Mouse (Mus musculus): Measurements from ENCODE around the gene Cd300lg.

The Cd300lg gene

DNA sequence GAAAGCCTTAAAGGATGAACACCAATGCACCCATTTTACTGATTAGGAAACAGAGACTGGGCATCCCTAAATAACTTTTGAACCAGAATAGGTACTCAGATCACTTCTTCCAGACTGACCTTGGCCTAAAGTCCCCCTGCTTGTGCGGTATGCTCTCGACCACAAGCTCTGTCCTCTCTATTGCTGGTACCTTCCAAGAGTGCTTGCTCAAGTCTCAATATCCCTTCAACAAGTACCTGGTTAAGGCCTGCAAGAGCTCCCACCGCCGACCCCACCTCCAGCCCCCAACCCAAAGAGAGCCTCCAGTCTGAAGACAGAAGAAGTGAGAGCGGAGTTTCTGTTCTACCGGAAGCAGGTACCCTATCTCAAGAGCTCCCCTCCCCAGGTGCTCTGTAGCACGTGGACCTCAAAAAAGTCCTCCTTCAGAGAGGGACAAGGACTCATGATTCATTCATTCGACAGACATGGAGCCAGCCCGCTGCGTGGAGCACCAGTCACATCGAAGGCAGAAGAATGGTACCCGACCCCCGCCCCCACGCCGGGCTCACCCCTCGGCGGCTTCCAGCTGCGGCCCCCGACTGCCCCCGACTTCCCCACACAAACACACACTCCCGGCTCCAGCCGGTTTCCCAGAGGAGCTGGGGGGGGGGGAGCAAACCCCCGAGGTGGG, 15.2 kb upstream of the Cd300lg start:
- DNase-seq (ENCODE audit: low read depth, low spot score), result no peak

DNA sequence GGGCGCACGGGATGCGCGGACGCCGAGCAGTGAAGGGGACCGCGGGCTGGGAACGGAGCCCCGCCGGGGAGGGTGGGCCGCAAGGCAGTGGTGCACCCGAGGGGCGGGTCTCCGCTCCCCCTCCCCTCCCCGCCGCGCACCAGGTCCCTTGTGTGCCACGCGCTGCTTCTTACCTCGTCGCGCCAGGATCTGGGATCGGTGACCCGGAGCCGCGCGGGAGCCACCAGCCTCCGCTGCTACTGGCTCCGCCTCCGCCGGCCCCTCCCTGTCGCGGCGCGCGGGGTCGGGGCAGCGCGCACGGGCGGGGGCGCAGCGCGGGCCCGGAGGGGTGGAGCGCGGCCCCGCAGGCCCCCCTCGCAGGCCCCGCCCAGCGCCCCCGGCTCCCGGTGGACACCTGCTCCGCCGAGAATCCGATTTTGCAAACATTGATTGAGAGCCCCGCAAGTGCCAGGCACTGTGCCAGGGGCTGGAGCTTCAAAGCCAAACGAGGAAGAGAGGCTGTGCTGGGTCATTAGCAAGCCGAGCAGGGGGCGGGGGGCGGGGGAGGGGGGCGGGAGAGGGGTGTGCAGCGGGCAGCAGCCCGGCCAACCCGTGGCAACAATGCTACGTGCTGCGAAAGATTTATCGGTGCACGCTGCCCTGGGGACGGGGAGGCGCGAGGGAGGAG, 14.5 kb upstream of the Cd300lg start:
- DNase-seq (ENCODE audit: low read depth, low spot score), result peak; percentile 55

DNA sequence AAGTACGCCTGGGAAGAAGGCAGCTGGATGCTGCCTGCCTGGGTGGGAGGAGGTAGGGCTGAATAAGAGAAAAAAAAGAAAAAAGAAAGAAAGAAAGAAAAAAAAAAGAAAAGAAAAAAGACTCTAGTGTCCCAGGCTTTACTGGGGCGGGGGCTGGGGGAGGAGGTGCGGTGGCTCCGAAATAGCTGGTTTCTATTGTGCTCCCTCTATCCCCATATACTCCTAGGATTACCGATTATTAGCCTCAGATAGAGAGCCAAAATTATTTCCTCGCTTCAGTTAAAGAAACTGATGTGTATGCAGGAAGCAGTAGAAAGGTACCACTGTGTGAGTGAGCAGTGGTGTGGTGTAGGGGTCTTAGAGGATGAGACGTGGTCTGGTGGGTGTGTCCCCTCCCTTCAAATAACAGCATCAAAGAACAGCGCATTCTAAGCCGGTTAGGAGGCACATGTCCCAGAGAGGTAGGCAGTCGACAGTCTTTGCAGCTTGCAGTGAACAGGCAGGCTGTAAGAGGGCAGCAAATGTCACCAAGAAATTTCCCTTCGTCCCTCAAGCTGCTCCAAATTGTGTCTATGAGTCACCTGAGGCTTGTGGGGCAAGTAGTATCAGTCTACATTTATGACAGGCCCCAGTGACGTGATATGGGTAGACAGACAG, 13.8 kb upstream of the Cd300lg start:
- no peak for DNase-seq (ENCODE audit: low read depth, low spot score)

DNA sequence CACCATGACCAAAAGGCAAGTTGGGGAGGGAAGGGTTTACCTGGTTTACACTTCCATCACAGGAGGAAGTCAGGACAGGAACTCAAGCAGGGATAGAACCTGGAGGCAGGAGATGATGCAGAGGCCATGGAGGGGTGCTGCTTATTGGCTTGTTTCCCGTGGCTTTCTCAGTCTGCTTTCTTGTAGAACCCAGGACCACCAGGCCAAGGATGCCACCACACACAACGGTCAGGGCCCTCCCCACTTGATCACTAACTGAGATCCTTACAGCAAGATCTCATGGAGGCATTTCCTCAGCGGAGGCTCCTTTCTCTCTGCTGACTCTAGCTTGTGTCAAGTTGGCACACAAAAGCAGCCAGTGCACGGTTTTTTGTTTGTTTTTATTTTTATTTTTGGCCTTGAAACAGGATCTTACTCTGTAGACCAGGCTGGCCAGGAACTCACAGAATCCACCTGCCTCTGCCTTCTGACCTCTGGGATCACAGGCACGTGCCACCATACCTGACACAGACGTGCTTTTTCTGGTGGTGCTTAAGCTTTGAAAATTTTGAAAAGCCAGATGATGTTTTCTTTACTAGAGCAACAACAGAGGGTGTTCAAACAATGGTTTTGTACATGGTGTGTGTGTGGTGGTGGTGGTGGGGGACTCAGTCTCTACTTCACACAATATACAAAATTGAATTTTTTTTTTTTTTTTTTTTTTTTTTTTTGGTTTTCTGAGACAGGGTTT, 13.1 kb upstream of the Cd300lg start, which contains the start of gene Mpp3:
Gene Mpp3, minus strand, starts transcription at position 375 of the 730 bp plus-strand sequence.
- DNase-seq (ENCODE audit: low read depth, low spot score), result no peak

DNA sequence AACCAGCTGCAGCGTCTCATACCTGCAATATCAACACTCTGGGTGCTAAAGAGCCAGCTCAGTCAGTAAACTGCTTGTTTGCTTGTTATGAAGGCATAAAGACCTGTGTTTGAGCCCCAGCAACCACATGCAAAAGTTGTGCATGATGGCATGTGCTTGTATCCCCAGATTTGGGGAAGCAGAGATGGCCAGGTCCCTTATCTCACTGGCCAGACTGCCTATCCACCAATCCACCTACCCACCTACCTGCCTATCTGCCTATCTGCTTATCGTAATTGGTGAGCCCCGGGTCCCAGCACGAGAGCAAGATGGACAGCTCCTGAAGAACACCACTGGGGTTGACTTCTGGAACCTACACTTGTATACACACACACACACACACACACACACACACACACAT, 12.0 kb upstream of the Cd300lg start:
- no peak for DNase-seq (ENCODE audit: low read depth, low spot score)

DNA sequence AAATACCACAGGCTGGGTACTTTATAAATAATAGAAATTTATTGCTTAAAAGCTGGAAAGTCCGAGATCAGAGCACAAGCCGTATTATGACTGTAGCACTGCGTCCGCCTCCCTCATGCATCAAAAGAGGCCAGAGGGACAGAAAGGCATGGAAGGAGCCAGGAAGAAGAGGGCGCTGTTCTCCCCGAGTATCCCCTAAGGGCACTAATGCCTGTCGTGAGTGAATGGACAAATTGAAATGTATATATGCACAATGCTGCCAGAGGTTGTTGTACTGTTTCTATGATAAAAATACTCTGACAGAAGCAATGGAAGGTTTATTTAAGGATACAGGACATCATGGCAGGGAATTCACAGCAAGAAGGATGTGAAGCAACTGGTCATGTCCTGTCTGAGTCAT, 11.3 kb upstream of the Cd300lg start:
- DNase-seq (ENCODE audit: low read depth, low spot score), result no peak

DNA sequence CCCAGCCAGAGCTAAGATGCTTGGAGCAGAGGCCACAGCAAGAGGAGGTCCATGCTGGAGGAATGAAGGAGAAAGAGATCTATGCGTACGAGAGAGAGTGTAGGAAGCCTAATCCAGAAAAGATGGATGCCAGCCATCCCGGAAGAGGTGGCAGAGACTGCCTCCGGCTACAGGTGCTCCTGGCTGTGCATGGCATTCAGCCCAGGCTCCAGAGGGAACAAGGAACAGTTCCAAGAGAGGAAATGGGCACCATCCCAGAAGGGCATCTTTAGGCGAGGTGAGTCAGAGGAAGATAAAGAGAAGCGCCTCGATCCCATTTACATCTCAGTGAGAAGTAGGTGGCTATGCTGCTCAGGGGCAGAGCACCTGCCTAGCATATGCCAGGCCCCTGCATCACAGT, 10.2 kb upstream of the Cd300lg start:
- no peak for DNase-seq (ENCODE audit: low read depth, low spot score)

DNA sequence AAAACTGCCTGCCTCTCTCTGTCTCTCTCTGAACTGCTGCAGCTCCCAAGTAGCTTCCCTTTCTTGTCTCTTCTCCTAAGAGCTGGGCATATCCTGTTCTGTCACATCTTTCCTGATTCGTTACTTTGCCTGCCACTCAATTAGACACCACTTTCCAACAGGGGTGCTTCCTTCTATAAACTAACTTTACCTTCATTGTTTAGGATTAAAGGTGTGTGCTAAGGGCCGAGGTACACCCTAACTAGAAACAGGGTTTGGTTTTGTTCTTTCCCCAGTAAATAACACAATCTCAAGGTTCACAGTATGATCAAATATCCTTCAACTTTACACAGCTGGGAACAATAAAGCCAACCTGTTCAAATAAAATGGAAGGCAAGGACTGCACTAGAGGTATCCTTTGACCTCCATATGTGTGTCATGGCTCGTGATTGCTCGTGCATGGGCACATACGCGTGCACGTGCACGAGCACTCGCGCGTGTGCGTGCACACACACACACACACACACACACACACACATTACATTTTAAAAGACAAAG, 8.2 kb upstream of the Cd300lg start:
- DNase-seq (ENCODE audit: low read depth, low spot score), result no peak

DNA sequence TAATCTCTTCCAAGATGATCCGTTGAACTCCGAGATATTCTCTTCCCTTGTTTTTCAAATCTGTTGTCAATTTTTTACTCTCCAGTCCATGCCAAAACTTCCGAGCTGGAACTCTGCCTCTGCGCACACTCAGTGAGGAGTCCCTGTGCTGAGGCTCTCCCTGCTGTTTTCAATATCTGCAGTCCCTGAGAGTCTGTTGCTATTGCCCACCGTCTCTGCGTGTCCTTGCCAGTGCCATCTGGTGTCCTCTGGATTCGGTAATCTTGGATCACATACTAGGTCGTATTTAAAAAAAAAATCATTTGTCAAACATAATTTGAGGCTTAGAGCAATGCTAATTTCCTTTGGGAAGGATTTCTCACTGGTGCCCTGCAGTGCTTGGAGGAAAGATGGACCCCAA, 6.4 kb upstream of the Cd300lg start:
- no peak for DNase-seq (ENCODE audit: low read depth, low spot score)

DNA sequence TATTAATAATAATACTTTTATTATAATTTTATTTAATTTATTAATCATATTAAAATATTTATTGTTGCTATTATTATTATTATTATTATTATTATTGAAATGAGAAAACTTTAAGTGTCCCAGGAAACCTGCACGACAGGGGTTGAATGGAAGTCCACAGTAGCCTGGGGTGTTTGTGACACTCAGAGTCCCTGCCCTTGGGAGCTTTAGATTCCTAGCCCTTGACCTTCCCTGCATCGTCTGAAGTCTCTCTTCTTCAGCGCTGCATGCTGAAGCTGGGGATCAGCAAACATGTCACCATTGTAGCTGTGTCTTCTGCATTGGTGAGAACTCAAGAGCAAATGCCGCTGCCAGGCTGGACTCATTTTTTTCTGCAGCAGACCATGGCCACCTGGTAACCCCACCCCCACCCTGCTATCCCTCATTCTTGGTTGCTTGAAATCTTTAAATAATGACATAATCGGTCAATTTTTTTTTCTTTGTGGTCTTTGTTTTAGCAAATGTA, 5.8 kb upstream of the Cd300lg start:
- no peak for DNase-seq (ENCODE audit: low read depth, low spot score)

DNA sequence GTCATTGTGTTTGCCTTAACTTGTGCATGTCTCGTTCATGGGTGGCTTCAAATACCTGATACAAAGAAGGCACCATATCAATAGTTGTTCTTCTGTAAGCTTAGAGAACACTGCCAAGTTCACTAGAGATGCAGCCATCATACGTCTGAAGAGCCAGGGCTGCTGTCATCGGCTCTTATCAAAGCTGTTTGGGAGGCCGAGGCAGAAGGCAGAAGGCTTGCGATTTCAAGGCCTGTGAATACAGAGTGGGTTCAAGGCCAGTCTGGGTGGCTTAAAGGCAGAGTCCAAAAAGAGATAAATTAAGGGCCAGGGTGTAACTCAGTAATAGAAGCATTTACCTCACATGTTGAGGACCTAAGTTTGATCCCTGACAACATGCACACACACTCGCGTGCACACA, 5.0 kb upstream of the Cd300lg start:
- no peak for DNase-seq (ENCODE audit: low read depth, low spot score)

DNA sequence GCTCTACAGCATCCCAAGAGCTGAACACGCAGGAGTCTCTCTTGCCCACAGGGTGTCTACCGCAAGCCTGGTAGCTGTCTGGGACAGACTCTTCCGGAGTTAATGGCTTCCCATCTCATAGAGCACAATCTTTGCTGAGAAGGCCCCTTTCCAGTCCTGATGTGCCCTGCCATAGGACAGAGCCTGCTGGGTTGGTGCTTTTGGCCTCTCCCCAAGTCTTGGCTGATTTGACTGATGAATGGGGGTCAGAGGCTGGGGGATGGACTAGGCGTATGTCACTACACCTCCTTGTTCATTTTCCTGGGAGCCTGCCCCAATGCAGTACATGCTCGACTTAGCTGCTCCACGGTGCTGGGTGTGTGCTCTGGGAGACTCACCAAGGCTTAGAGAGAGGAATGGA, 3.5 kb upstream of the Cd300lg start:
- no peak for DNase-seq (ENCODE audit: low read depth, low spot score)

DNA sequence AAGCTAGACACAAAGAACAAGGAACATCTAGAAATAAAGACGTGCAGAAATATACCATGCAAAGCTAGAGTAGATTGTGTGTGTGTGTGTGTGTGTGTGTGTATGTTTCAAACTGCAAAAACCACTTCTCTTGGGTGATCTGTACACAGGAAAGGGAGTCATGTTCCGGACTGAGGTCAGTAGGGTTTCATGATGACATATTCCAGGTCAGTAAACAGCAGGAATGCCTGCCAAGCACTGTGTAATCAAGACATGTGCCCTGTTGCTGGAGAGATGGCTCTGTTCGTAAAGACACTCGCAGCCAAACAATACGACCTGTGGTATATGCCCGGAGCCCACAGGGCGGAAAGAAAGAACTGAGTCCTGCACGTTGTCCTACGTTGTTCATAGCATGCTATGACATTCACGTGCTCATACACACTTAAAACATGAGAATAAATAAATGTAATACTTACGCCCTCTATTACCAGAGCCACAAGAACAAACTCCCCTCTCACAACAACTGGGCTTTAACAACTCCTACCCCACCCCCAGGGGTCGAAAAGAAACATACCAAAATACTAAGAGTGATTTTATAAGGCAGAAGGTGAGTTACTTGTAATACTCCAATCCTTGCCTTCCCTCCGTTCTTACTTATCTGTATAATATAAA, 1.7 kb upstream of the Cd300lg start:
- DNase-seq (ENCODE audit: low read depth, low spot score), result no peak

DNA sequence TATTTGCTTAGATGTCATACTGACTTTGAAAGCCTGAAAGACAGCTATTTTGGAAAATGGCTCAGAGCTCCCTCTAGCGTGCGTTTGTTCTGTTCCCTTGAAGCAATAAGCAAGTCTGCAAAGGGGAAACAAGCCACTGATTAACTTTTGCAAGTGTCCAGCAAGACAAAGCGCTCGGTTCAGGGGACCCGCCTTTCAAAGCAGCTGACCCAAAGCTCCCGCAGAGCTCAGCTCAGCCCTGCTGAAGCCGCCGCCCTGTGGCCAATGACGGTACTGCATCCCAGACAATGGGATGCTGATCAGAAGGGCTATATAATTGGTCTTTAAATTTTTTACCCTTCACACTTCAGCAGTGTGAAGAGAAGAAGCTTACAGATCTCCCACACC, 1.2 kb upstream of the Cd300lg start:
- DNase-seq (ENCODE audit: low read depth, low spot score), result peak; percentile 41

DNA sequence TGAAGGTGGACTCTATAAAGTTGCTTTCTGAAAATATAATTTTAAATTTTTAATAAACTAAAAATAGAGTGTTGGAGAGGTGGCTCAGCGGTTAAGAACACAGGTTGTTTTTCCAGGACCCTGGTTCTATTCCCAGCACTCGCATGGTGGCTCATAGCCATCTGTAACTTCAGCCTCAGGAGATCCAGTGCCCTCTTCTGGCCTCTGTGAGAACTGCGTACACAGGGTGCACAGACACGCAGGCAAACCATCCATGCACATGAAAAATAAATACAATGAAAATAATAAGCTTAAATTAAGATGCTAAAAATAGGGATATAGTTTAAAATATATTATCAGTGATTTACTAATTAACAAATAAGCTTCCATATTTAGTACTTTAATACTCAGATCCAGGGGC, 663 bp upstream of the Cd300lg start:
- DNase-seq (ENCODE audit: low read depth, low spot score), result no peak

DNA sequence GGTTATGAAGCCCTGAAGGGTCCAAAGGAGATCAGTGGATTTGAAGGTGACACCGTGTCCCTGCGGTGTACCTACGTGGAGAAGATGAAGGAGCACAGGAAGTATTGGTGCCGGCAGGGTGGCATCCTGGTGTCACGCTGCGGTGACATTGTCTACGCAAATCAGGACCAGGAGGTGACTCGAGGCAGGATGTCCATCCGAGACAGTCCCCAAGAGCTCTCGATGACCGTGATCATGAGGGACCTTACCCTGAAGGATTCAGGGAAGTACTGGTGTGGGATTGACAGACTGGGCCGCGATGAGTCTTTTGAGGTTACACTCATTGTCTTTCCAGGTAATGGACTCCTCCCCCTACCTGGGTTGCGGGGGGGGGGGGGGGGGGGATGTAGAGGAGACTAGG, 1.7 kb downstream of the Cd300lg start:
- no peak for DNase-seq (ENCODE audit: low read depth, low spot score)

DNA sequence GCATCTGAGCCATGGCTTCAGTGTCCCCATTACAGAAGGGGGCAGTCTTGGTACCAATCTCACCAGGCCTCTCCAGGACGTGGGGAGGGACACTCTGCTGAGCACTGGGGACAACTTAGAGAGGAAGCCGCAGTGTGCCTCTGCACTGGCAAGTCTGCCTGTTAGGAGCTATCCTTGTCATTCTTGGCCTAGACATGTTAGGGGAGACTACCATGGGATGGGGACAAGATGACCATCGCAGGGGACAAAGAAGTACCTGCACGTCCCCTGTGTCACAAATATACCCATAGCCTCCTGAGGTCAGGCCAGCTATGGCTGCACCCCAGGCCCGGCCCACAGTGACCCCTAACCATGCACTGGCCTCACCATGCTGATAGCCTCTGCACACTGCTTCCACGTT, 2.1 kb downstream of the Cd300lg start:
- DNase-seq (ENCODE audit: low read depth, low spot score), result no peak

DNA sequence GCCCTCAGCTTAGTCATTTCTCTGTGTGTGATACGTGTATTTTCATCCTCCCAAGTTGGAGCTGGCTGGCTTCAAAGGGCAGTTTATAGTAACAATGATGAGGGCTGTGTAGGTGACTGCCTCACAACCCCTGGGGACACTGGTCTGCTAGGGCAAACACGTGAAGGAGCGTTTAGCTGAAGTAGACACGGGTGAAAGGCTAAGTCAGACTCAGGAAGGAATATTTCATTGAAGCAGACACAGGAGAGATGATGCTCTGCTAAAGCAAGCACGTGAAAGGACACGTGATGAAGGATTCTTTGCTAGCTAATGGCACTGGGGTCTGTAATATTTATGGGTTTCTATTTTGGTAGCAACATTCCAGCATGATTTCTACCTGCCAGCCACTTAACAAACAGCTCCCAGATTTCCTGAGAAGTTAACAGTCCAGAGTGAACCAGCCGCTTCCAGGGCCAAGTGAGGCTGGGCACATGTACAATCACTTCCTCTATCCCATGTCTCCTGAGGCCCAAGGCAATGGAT, 3.4 kb downstream of the Cd300lg start:
- no peak for DNase-seq (ENCODE audit: low read depth, low spot score)

DNA sequence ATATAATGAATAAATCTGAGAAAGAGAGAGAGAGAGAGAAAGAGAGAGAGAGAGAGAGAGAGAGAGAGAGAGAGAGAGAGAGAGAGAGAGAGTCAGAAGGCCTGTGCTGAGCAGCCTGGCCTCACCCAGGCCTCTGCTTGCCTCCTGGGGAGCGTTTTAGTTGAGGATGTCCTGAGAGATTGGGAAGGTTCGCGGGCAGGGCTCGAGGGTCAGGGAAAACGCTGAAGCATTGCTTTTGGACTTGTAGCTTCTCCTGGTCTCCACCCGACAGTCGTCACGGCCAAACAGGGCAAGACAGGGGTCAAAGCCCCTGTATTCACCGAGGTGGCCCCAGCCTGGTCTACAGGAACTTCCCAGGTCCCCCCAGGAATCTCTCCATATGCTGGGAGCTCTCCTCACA, 5.3 kb downstream of the Cd300lg start:
- DNase-seq (ENCODE audit: low read depth, low spot score), result no peak

DNA sequence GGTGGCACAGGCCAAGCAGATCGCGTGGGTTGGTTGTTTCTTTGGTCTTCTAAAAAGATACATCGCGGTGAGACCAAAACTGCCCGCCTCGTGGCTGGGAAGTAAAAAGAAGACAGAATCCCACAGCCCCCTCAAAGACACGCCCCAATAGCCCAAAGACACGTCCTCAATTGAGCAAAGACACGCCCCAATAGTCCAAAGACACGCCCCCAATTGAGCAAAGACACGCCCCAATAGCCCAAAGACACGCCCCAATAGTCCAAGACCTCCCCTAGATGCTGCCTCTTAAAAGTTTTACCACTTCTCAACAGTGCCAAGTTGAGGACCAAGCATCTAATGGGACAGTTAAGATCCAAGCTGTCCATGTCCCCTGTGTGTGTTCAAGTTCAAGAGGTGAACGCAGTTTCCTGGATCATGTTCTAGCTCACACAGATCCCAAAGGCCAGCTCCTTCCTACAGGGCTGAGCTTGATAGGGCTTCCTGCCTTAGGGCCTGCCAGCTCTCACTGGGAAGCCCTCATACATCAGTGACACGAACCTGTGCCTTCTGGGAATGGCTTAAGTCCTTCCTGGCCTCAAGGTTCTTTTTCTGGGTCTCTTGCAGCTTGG, 8.7 kb downstream of the Cd300lg start:
- no peak for DNase-seq (ENCODE audit: low read depth, low spot score)

DNA sequence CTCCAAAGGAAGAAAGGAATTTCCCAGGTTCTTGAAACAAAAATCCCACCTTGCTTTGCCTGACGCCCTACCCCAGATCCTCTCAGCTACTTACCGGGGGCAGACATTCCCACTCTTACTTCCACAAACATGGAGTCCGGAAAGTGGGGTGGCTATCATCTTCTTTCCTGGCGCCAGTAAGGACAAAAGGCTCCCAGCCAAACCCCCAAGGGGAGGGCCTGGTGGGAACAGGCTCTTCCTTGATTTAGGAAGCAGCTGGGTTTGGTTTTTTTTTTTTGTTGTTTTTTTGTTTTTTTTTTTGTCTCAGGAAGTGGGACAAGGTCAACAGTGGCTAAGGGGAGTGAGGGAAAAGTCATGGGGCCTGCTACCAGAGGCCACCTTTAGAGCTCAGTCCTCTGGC, 10.2 kb downstream of the Cd300lg start:
- DNase-seq (ENCODE audit: low read depth, low spot score), result no peak
